Mouse (Mus musculus) MEL-GATA-1-ER (cell line): Measurements from ENCODE around the gene Phactr2.

Source experiments
- DNase-seq: peaks from one replicate; pipeline ENCODE4 v3.0.0-alpha.2; 2012; ENCODE audit warnings: low read depth; ENCODE audit errors: extremely low read depth

The Phactr2 gene

GRCm38 (mm10) chr10:13332985-13333384 lies 141.2 kb downstream of the Phactr2 start:
- no peak for DNase-seq

DNA sequence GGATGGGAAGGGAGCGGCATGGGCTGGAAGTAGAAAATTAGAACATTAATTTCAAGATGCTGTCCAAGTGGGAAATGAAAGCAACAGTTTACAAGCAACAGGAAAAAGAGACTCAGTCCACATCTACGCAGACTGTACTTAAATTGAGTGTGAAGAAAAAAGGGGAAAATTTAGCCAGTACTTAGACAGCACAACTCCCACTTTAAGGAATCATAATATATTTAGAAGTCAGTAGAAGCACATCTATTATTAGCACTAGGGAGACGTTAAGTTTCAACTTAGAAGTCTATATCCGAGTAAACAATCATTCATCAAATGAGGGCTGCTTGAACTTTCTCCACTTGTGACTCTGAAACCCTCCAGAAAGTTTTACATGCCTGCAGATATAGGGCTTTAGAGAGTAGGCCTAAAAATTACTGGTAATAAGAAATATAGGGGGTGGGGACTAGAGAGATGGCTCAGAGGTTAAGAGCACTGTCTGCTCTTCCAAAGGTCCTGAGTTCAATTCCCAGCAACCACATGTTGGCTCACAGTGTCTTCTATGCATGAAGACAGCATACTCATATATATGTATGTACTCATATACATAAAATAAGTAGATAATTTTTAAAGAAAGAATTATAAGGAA lies 142.7 kb downstream of the Phactr2 start:
- no peak for DNase-seq

DNA sequence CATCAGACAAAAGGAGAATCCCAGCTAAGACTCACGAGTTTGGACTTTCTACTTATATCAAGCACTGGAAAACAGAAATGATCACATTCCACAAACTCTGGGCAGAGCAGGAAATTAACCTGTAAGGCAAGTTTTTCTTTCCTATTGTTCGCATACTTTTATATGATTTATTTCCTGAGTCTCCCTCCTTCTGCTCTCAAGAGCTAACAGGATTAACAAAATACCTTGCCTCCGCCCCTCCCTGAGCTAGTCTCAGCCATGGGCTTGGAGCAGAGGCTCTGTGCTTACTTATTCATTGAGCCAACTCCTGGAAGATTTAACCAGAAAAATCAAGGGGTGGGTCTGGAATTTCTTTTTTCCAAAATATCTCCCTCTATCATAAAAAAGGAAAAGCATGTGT lies 145.6 kb downstream of the Phactr2 start:
- DNase-seq, result no peak

- no peak for DNase-seq
Observed at GRCm38 (mm10) chr10:13326149-13326873, 147.9 kb downstream of the Phactr2 start.

DNA sequence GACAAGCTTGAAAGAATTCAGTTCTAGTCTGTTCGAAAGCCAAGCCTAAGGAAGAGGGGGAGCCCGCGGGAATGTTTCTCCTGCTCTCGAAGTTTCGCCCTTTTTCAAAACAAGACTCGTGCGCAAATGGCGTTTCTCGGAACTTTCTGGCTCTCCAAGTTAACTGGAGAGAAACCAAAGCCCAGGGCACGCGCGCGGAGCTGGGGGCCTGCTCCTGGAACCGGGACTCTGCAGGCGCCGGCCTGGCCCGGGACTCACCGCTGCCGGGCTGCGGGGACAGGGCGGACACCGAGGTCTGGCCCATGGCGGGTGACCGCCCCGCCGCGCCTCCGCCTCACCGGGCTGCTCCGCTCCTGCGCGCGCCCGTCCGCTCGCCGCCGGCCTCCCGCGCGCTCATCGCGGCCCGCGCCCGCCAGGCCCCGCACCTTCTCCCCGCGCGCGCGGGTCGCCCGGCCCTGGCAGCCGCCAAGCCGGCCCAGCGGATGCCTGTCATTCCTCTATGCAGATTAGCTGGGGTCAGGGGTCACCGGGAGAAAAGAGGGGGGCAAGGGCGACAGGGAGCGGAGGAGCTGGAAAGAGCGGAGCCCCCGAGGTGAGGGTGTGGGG lies 150.3 kb downstream of the Phactr2 start:
- DNase-seq, result no peak

GRCm38 (mm10) chr10:13323139-13323805 lies 150.9 kb downstream of the Phactr2 start:
- DNase-seq, result no peak

- DNase-seq, result no peak
Observed at GRCm38 (mm10) chr10:13314999-13315398, 159.2 kb downstream of the Phactr2 start.

DNA sequence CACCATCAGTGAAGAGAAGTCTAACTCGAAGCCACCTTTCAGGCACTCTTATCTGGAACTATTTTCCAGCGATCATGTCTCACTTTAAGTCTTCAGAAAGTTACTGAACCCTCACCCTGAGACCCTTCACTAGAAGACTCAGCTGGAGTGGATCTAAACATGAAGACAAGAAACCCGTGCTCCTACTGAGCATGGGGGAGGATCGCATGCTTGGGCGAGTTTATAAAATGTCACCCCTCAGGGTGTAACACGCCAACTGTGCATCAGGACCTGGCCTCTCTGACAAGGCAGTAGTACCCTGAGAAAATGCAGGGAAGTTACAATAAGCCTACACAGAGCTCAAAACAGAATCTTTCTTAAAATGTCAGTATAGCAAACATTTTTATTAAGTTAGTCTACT lies 161.6 kb downstream of the Phactr2 start:
- no peak for DNase-seq

DNA sequence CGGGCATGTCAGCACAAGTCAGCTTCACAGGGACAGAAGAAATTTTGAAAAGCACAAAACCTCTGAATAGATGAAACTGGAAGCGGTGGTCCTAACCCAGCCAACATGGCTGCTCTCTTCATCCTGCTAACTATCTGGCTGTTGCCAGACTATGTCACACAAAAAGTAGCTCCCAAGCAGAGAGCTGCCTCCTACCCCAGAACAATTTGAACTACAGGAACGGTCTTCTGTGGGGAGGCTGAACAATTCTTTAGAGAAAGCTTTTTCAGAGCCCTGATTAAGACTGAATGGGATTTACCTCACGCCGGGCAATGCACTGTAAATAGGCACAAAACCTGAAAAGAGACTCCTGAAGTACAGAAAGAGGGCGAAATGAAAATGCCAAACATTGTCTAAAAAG lies 162.6 kb downstream of the Phactr2 start:
- DNase-seq, result no peak

- no peak for DNase-seq
Observed at GRCm38 (mm10) chr10:13310075-13310474, 164.1 kb downstream of the Phactr2 start.

DNA sequence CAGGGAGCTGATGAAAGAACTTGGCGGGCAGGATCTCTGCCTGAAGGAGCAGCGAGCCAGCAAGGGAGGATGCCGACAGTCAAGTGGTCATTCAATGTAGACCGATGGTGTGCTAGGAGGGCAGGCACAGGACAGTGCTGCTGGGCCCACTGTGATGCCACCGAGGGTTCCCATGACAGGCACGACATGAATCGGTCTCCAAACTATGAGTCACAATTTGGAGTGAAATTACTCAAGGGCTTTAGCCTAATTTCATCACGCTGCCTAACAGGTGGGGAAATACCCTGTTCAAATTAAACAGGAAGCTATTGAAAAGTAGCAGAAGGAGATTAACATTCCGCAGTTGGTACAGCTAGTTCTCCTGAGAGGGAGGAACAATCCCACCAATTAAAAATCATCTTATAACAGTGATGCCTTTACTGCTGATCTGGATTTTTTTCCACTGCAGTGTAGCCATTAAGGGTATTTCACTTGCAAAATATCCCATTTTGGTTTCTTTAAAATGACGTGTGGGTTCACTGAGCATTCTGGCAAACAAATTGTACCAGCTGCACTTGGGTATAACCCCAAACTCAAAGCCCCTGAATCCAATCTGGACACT lies 169.5 kb downstream of the Phactr2 start:
- DNase-seq, result no peak

DNA sequence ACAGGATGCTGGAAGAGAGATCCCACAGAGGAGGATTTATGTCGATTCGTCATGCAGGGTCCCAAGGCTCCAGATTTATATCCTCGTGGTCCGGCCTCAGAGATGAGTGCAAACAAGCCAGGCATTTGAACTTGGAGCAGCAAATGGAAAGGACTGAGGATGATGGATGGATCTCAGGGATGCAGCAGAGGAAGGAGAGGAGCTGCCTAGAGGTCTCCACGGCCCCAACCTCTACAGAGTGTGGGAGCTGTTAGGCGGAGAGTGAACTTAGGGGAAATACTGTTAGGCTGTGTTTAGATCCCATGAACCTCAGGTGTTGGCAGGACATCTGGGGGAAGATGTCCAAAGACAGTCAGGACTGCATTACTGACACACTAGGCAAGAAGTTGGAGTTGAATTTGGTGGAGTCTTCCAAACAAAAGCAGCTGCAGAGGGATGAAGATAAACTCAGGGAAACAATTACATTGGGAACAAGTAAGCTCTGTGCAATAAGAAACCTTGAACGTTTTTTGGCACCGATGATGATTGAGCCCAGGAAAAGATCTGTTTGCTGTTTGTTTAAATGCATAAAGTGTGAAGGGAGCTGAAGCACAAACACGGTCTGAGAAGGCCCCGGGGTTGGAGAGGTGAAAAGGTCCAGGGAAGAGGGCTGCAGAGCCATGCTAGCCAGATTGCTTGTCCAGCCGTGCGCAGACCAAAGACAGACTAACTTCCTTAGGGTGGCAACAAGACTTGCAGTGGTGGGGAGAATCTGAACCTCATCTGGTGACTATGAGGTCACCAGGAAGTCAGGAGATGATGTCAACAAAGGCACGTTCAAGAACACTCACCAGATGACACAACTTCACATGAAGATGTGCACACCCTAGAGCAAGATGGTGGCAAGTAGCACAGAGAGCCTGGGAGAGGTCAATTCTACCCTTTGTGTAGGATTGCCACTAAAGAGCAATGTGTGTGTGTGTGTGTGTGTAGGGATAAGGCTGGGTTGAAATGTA lies 170.6 kb downstream of the Phactr2 start:
- no peak for DNase-seq

DNA sequence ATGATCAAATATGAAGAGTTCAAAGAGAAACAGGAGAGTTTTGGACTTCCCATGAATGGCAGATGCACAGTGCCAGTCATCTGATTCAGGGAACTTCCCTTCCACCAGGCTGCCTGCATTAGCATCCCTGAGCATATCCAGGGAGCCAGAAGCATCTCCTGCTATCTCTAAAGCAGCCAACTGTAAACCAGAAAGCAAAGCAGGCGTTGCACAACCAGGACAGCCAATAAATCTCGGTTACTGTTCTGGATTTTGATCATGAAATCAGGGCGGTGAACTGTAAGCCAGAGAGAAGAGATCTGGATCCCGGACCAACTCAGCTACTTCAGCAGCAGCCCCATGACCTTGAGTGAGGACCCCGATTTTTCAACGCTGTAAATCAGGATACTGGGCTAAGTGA lies 173.6 kb downstream of the Phactr2 start:
- no peak for DNase-seq

GRCm38 (mm10) chr10:13300196-13300595 lies 174.0 kb downstream of the Phactr2 start:
- DNase-seq, result no peak

DNA sequence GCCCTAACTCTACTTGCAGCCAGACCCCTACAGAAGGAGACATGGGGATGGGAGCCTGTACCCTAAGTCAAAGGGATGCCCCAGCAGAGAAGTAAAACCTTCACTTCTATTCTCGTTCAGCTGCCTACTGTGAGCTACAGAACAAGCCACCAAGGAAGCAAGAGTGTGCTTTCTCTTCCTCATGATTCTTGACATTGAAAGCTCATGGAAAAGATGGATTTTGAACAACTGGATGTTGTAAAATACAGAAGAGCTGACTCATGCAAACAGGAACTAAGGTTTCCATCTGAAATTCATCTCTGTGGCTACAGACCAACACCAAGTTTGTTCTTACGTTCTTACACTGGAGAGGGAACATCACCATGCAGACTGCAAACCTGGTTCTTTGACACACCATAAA lies 179.3 kb downstream of the Phactr2 start:
- DNase-seq, result no peak

DNA sequence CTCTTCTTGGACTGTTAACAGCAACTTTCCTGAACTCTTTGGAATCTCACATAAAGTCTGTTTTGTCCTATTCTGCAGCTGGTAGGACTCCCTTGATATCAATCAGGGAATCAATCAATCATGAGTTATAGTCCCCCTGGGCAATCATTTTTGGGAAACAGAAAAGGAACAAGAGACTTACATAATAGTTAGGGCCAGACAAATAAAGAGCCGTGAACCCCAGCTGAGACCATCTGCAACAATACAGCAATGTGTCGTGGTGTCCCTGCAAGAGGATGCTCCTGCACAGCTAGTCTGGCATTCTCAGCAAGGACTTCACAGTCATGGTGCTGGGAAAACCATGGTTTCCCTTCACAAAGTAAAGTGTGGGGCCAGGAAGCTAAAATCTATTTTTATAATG lies 182.2 kb downstream of the Phactr2 start:
- no peak for DNase-seq

GRCm38 (mm10) chr10:13289252-13289961 lies 184.8 kb downstream of the Phactr2 start:
- no peak for DNase-seq

DNA sequence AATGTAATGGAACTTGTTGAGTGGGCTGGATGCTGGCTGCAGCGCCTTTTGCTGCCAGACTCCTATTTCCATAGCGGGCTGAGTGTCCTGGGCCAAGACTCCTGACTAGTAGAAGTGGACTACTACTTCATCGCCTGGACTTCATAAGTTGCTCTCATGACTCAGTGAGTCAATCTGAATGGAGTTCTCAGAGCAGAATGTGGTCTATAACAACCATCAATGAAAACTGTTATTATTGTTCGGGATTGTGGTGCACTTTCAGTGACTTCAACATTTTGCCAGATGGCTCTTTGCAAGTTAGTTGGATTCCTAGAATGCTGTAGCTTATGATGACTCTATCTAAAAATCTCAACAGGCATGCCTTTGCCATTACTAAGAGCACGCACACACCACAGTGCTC lies 185.9 kb downstream of the Phactr2 start:
- no peak for DNase-seq

GRCm38 (mm10) chr10:13283441-13283840 lies 190.8 kb downstream of the Phactr2 start:
- DNase-seq, result no peak

- no peak for DNase-seq
Observed at GRCm38 (mm10) chr10:13280298-13280853, 193.8 kb downstream of the Phactr2 start.
